Mouse (Mus musculus) midbrain, embryonic 10.5 days (tissue): ENCODE data around the gene Nop53. TPM values are rescaled to one million over a fixed set of nuclear protein-coding genes. Genes with fewer than 3 reads are reported as not detected.

Experiments used
- DNase-seq: peaks from one replicate; pipeline ENCODE4 v3.0.0-alpha.2; 2017; ENCODE audit warnings: low spot score
- H3K27ac ChIP-seq: fragments of 300-500 bp; sonication (generic); replicated peaks from 2 replicates; pipeline ENCODE4 v1.5.1; 2016; ENCODE audit warnings: mild to moderate bottlenecking
- H3K27me3 ChIP-seq: fragments of 300-500 bp; sonication (generic); 2 replicates; pipeline ENCODE4 v1.6.1; 2016; ENCODE audit warnings: low read depth, mild to moderate bottlenecking; ENCODE audit not compliant: poor library complexity, severe bottlenecking
- H3K36me3 ChIP-seq: fragments of 300-500 bp; sonication (generic); 2 replicates; pipeline ENCODE4 v1.6.1; 2016; ENCODE audit warnings: mild to moderate bottlenecking, moderate library complexity
- H3K4me1 ChIP-seq: fragments of 300-500 bp; sonication (generic); 2 replicates; pipeline ENCODE4 v1.6.1; 2016
- H3K4me3 ChIP-seq: fragments of 300-500 bp; sonication (generic); 2 replicates; pipeline ENCODE4 v1.5.1; 2016; ENCODE audit warnings: mild to moderate bottlenecking, moderate library complexity
- H3K9me3 ChIP-seq: fragments of 300-500 bp; sonication (generic); replicated peaks from 2 replicates; pipeline ENCODE4 v1.6.1; 2016; ENCODE audit warnings: mild to moderate bottlenecking
- WGBS: fragments of 180-500 bp; shearing (Covaris S2); methylation state at CpG from one replicate; pipeline ENCODE4 v1.1.7; 2016; 5-methylcytosine and 5-hydroxymethylcytosine counted together
- polyA plus RNA-seq: library from polyadenylated mRNA; unstranded; fragments of >200 nt; fragmentation: Nextera tagmentation; extraction: Ambion mirVana; gene quantifications from 2 replicates; pipeline ENCODE4 v1.2.1, GENCODE M21; 2016

Gene Nop53
- polyA plus RNA-seq, 1 experiment from 2014 or later: 183 TPM

DNA sequence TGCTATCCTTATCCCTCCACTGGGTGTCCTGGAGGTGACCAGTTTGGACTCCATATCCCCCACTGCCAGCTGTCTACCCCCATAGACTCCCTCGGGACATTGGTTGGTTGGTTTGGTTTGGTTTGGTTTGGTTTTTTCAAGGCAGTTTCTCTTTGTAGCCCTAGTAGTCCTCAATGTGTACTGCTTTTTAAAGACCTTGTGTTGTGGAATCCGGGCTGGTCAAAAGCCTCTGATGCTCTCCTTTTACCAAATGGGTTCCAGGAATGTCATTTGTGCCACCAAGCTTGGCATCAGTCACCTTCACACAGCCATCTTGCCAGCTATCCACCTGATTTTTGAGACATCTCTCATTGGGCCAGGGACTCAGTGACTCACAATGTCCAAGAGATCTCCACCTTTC, 31.1 kb downstream of the Nop53 start:
- 87% methylated on average over 2 of the region's 2 CpGs for WGBS
- Histone ChIP-seq H3K4me3 (no peak overlapping the region), H3K36me3 (peaks cover 38% of the 10 kb centered on the region), H3K27me3 (no peaks in the 10 kb centered on the region), H3K27ac (no peak overlapping the region), H3K9me3 (no peaks in the 10 kb centered on the region; the same call in 1 of the 2 replicates), H3K4me1 (peaks cover 8% of the 10 kb centered on the region)
- DNase-seq: no peak

DNA sequence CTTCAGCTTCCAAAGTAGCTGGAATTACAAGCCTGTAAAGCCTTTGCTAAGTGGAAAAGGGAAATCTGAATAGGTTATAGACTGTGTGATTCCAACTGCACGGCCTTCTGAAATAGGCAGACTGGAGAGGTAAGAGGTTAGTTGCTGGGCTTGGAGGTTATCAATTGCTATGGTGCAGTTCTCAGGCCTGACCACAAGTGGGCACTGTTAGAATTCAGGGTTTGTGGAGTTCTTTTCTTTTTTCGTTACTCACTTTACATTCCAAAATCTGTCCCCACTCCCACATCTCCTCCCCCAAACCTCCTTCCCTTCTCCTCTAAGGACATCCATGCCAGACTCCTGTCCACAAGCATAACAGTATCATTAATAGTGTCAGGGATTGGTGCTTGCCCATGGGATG, 31.6 kb downstream of the Nop53 start:
- WGBS: 55% methylated on average over 2 of the region's 2 CpGs
- DNase-seq: peak; percentile 48
- no peak overlapping the region for H3K4me3 ChIP-seq
- no peak overlapping the region for H3K27ac ChIP-seq
- peaks cover 7% of the 10 kb centered on the region for H3K4me1 ChIP-seq
- H3K27me3 ChIP-seq: no peaks in the 10 kb centered on the region
- peaks cover 33% of the 10 kb centered on the region for H3K36me3 ChIP-seq
- H3K9me3 ChIP-seq: no peaks in the 10 kb centered on the region

DNA sequence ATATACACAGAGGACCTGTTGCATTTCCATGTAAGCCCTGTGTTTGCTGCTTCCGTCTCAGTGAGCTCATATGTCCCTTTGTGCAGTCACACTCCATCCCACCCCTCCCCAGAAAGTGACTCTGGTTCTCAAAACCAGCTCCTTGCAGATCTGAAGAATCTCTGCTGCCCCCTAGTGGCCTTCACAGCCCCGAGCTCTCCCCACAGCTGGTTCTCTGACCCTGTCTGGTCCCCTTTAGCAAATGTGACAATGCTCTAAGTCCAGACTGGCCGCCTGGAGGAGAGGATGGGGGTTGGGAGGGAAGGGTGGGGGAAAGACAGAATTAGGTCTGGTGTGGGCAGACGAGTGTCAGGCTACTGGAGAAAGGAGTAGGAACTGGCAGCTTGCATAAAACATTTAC, 33.7 kb downstream of the Nop53 start:
- DNase-seq: peak; percentile 90
- Histone ChIP-seq H3K4me1 (peaks cover 7% of the 10 kb centered on the region), H3K27ac (peak overlapping the region; percentile 38; the same call in 1 of the 2 replicates), H3K27me3 (no peaks in the 10 kb centered on the region), H3K9me3 (no peaks in the 10 kb centered on the region), H3K4me3 (no peak overlapping the region), H3K36me3 (peaks cover 12% of the 10 kb centered on the region)
- WGBS: 0% methylated on average over 4 of the region's 4 CpGs

DNA sequence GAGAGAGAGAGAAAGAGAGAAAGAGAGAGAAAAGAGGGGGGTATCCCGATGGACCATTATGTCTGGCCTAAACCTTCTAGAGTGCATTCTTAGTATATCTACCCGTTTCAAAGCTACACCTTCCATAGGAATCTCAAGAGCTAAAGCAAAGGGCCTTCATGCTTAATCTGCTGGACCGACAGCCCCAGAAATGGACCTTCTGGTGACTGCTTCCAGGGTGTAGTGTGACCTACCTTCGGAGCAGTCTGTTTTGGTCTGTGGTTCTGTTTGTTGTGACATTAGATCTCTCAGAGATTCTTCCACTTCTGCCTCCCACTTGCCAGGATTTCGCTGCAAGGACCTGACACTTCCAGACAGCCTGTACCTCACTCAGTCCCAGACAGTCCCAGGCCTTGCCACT, 35.4 kb downstream of the Nop53 start:
- H3K27ac ChIP-seq: no peak overlapping the region
- WGBS: 87% methylated on average over 5 of the region's 5 CpGs

DNA sequence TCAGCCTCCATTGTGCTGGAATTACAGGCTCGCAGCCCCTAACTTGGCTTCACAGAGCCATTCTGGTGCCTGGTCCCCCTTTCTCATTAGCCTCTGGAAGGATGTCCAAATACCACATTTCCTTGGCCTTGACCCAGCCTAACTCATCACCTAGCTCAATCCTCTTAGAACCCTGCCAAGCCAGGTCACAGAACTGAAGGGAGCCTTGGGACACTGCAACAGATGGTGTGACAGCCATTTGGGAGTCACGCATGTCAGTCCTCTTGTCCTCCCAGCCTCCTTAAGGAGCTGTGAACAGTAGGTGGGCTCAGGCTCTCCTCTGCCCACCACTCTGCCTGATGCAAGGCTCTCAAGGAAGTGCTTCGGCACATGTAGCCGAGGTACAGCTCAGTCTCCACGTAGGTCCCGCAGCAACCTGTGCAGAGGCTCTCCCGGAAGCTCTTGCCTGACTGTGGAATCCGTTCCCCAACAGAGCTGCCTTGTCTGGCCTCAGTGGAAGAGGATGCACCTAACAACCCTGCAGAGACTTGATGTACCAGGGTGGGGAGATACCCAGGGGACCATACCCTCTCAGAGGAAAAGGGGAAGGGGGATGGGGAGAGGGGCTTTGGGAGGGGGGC, 37.8 kb downstream of the Nop53 start:
- Histone ChIP-seq H3K4me3 (no peak overlapping the region), H3K4me1 (peaks cover 7% of the 10 kb centered on the region), H3K9me3 (no peaks in the 10 kb centered on the region), H3K27me3 (no peaks in the 10 kb centered on the region), H3K36me3 (no peaks in the 10 kb centered on the region), H3K27ac (no peak overlapping the region)
- WGBS: 82% methylated on average over 8 of the region's 8 CpGs
- DNase-seq: no peak

More for the DNA sequence above, 35.4 kb downstream of the Nop53 start:
- no peaks in the 10 kb centered on the region for H3K27me3 ChIP-seq
- H3K9me3 ChIP-seq: no peaks in the 10 kb centered on the region
- no peak overlapping the region for H3K4me3 ChIP-seq
- DNase-seq: no peak
- H3K4me1 ChIP-seq: peaks cover 7% of the 10 kb centered on the region
- no peaks in the 10 kb centered on the region for H3K36me3 ChIP-seq

DNA sequence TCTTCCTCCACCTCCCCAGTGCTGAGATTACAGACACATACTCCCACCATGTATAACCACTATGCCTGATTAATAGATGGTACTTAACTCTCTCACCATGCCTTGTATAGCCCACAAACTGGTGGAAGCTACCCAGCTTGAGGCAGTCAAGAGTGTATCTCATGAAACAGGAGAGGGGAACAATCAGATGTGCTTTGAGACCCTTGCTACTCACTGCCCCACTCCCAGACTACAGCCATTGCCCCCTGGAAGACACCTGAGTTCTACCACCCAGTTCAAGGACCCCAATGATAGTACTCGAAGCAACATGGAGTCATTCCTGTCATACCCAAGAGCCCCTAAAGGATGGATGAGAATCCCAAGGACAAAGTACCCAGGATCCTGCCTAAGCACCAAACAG, 39.3 kb downstream of the Nop53 start:
- 88% methylated on average over 1 of the region's 1 CpGs for WGBS
- no peaks in the 10 kb centered on the region for H3K9me3 ChIP-seq
- H3K27me3 ChIP-seq: no peaks in the 10 kb centered on the region
- H3K4me1 ChIP-seq: no peaks in the 10 kb centered on the region
- H3K4me3 ChIP-seq: no peak overlapping the region
- H3K27ac ChIP-seq: no peak overlapping the region
- DNase-seq: no peak
- no peaks in the 10 kb centered on the region for H3K36me3 ChIP-seq

DNA sequence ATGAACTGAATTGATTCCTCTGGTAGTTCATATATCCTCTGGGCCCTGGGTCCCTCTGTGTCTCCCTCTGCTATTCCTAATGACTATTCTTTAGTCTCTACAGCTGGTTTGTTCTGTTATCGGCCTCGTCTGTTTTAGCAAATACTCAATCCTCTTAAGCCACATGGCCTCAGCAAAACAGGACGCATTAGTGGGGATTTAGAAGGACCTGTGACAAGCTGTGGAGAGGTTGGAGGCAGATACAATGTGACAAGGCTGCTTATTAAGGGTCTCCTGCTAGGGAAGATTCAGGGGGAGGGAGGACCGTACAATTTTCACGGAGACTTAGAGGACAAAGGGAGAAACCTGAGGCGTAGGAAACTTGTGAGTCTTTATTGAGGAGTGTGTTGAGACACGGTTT, 40.0 kb downstream of the Nop53 start:
- DNase-seq: no peak
- no peaks in the 10 kb centered on the region for H3K27me3 ChIP-seq
- WGBS: 54% methylated on average over 7 of the region's 7 CpGs
- no peaks in the 10 kb centered on the region for H3K4me1 ChIP-seq
- no peak overlapping the region for H3K4me3 ChIP-seq
- H3K36me3 ChIP-seq: no peaks in the 10 kb centered on the region
- no peak overlapping the region for H3K27ac ChIP-seq
- no peaks in the 10 kb centered on the region for H3K9me3 ChIP-seq

DNA sequence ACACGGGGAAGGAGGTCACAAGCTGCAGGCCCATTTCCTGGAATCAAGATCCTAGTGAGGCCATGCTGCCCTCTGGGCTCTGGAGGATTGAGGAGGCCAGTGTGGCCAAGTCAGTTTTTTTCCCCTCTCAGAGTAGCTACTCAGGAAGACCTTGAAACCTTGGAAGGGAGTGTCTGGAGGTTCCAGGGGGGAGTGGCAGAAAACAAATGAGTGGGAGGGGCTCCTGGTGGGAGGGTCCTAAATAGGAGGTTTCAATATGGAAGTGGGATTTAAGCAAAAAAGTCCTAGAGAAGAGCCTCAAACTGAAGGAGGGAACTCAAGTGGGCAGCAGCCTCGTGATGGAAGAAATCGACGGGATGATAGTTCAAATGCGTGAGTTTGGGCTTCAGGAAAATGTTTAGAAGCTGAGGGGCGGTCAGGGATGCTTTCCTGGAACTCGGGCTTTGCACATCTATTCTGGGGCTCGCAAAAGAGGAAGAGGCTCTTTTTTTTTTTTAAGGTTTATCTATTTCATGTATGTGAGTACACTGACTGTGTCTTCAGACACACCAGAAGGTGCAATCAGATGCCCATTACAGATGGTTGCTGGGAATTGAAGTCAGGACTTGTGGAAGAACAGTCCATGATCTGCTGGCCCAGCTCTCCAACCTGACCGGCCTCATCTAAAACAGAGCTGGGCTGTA, 44.4 kb downstream of the Nop53 start:
- no peaks in the 10 kb centered on the region for H3K27me3 ChIP-seq
- no peak overlapping the region for H3K27ac ChIP-seq
- no peak for DNase-seq
- H3K4me3 ChIP-seq: no peak overlapping the region
- H3K4me1 ChIP-seq: no peaks in the 10 kb centered on the region
- WGBS: 78% methylated on average over 9 of the region's 9 CpGs
- H3K9me3 ChIP-seq: no peaks in the 10 kb centered on the region
- H3K36me3 ChIP-seq: no peaks in the 10 kb centered on the region

DNA sequence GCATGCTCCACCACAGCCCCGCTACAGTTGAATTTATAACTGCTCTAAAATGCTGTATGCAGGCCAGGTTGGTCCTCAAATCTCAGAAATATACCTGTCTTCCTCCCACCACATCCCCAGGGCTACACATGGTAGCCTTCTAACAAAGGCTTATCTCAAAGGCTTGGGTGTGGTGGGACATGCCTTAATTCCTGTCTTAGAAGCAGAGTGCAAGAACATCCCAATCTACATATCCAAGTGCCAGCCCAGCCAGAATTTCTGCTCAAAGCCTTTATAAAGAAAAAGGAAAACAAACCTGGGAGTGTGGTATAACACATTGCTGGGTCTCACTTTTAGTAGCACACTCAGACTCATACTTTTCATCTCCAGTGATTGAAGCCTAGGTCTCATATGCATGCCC, 51.6 kb downstream of the Nop53 start:
- H3K4me1 ChIP-seq: no peaks in the 10 kb centered on the region
- H3K9me3 ChIP-seq: no peaks in the 10 kb centered on the region
- no peak overlapping the region for H3K4me3 ChIP-seq
- no peak overlapping the region for H3K27ac ChIP-seq
- H3K27me3 ChIP-seq: no peaks in the 10 kb centered on the region
- H3K36me3 ChIP-seq: no peaks in the 10 kb centered on the region
- 81% methylated on average over 1 of the region's 1 CpGs for WGBS
- DNase-seq: no peak

Other genes with a start within 250 kb of the Nop53 start
- gene Obox5, start 195.9 kb downstream of the Nop53 start, polyA plus RNA-seq: not detected in 2 replicates
- not detected in 2 replicates for gene Obox6, start 106.4 kb downstream of the Nop53 start, polyA plus RNA-seq
- gene Crx, start 66.1 kb downstream of the Nop53 start, polyA plus RNA-seq: 0.15 and 0.53 TPM in 2 replicates
- not detected in 2 replicates for gene Crxos, start 63.5 kb downstream of the Nop53 start, polyA plus RNA-seq
- gene Selenow, start 23.7 kb downstream of the Nop53 start, polyA plus RNA-seq: 864 and 990 TPM in 2 replicates
- gene Ehd2, start 21.5 kb upstream of the Nop53 start, polyA plus RNA-seq: 12.5 and 13.6 TPM in 2 replicates
- 6.9 and 8.2 TPM in 2 replicates for gene Bicra, start 101.8 kb upstream of the Nop53 start, polyA plus RNA-seq
- not detected in 2 replicates for gene Zfp541, start 115.7 kb upstream of the Nop53 start, polyA plus RNA-seq
- gene Napa, start 152.4 kb upstream of the Nop53 start, polyA plus RNA-seq: 187 and 188 TPM in 2 replicates
- gene Kptn, start 173.8 kb upstream of the Nop53 start, polyA plus RNA-seq: 28.8 and 30.6 TPM in 2 replicates
- gene Slc8a2, start 183.8 kb upstream of the Nop53 start, polyA plus RNA-seq: 0.21 and 0.25 TPM in 2 replicates
- gene Meis3, start 229.0 kb upstream of the Nop53 start, polyA plus RNA-seq: 80.7 and 99.3 TPM in 2 replicates